ENCODE assay signal across 17 mouse cellular contexts in the genomic region with DNA sequence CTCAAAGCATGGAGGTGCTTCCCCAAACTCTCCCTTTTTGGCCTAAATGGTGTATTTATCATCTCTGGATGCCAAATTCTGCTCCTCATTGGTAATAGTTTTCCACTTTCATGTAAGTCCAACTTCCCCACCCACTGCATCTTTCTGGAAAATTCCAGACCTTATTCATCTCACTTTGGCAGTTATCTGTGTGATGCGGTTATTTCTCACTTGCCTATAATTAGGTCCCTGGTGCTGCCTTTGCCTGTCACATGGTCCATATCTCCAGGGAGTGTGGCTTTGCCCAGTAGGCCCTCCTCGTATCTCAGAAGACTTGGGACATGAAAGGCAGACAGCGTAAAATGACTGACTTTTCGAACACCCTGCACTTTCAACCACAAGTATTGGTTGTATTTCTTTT.
DNase-seq lines count a peak whose midpoint lies in the region; TF ChIP-seq lines count a peak whose summit lies in the region.
"Had no signal": no experiment of that assay in that cellular context is flagged by ENCODE, and none has a peak within 500 bp of the region (broad histone marks: within the 10 kb centered on the region; RNA-seq: fewer than 3 reads in every experiment).

No protein-coding gene starts in this region.

- H3K4me3 ChIP-seq in olfactory bulb, adult 2 months (ENCODE audit: insufficient read depth, low read depth, low read length) = no peak overlapping the region
- H3K4me3 ChIP-seq: embryonic facial prominence, embryonic 15.5 days; erythroblast, embryonic 14.5 days; forebrain, embryonic 10.5 days; gastrocnemius, adult 2 months; heart, embryonic 10.5 days; heart, embryonic 15.5 days; hindbrain, embryonic 10.5 days; intestine, embryonic 15.5 days had no signal

- peak; percentile 34 to 58 for DNase-seq in frontal cortex, adult 2 months (ENCODE audit: extremely low spot score in 1 of 2, low spot score in 1 of 2)
- no peak for DNase-seq in frontal cortex, postnatal 14 days (ENCODE audit: low spot score in 2 of 2)
- peak; percentile 5 for DNase-seq in heart, postnatal 4 days
- DNase-seq in heart, postnatal 36 days = no peak
- DNase-seq in Muller cell, postnatal 12 days (ENCODE audit: inconsistent ontology term) = peak; percentile 36
- DNase-seq in layer of hippocampus, adult 8-10 months (ENCODE audit: low spot score in 2 of 2) = no peak
- DNase-seq: gastrocnemius, adult 2 months; gastrocnemius, postnatal 25 days had no signal

- 49% methylated on average over 4 of the region's 4 CpGs for WGBS in olfactory bulb, adult 2 months

- intact Hi-C loops in heart, postnatal 36 days (cut with DNase I) = loop anchor here (2.0 to 10.0 kb wide), 3 partner anchors 624 to 1340 kb away; a partner anchor contains a TSS

- no peak for TF ChIP-seq POLR2A in olfactory bulb, adult 2 months (IDR thresholded peaks at IDR 0.05; ENCODE audit: insufficient read depth, low read depth, low read length)

- TF ChIP-seq CTCF in olfactory bulb, adult 2 months (IDR thresholded peaks at IDR 0.05; ENCODE audit: insufficient read depth, low read depth, low read length) = no peak

- peaks cover 19% of the 10 kb centered on the region for H3K4me1 ChIP-seq in olfactory bulb, adult 2 months (ENCODE audit: control insufficient read depth, insufficient read depth, low read length)
- H3K4me1 ChIP-seq: embryonic facial prominence, embryonic 15.5 days; forebrain, embryonic 10.5 days; hindbrain, embryonic 10.5 days; intestine, embryonic 15.5 days had no signal

- H3K27ac ChIP-seq in olfactory bulb, adult 2 months (ENCODE audit: insufficient read depth, low read depth, low read length) = 0 out of 2 replicates have a peak overlapping the region, but pooled peaks have one; percentile 2
- H3K27ac ChIP-seq: embryonic facial prominence, embryonic 15.5 days; forebrain, embryonic 10.5 days; gastrocnemius, adult 2 months; heart, embryonic 10.5 days; heart, embryonic 15.5 days; hindbrain, embryonic 10.5 days; hindbrain, embryonic 14.5 days; intestine, embryonic 15.5 days had no signal

Comparison
In these comparisons a context has a peak if more than half of its experiments do, and no peak if none do; other contexts are left out.
1. DNase-seq: peak in frontal cortex, adult 2 months (2 of 2), heart, postnatal 4 days (single experiment) and Muller cell, postnatal 12 days (single experiment); none in frontal cortex, postnatal 14 days (0 of 2), heart, postnatal 36 days (0 of 2) and layer of hippocampus, adult 8-10 months (0 of 2).